Mouse (Mus musculus): ENCODE data around the gene Ooep. TPM values are rescaled to one million over a fixed set of nuclear protein-coding genes. Genes with fewer than 3 reads are reported as not detected.
"Not testable (repeated sequence)": the region's sequence is repeated elsewhere in the genome, so short reads cannot be mapped to it uniquely, and the experiment has no call there.

Gene Ooep
- polyA plus RNA-seq, 1 experiment = not detected

GRCm38 (mm10) chr9:78374885-78375389 is 3.6 kb downstream of the Ooep start:
- H3K4me1 ChIP-seq (ENCODE audit: control insufficient read depth, insufficient read depth, low read length) = no peaks in the 10 kb centered on the region; the same call in 1 of the 2 replicates
- H3K27ac ChIP-seq (ENCODE audit: control insufficient read depth, insufficient read depth, low read depth, low read length) = no peak overlapping the region
- no peak overlapping the region for H3K4me3 ChIP-seq (ENCODE audit: control insufficient read depth, low read depth, low read length)
- H3K27me3 ChIP-seq (ENCODE audit: control insufficient read depth, insufficient read depth, low read length) = no peaks in the 10 kb centered on the region
- no peaks in the 10 kb centered on the region for H3K36me3 ChIP-seq (ENCODE audit: control insufficient read depth, insufficient read depth, low read length)
- TF ChIP-seq POLR2A (IDR thresholded peaks at IDR 0.05; ENCODE audit: control insufficient read depth, low read depth, low read length) (no peak), CTCF (IDR thresholded peaks at IDR 0.05; ENCODE audit: control insufficient read depth, insufficient read depth, insufficient replicate concordance, low read depth, low read length) (no peak)

DNA sequence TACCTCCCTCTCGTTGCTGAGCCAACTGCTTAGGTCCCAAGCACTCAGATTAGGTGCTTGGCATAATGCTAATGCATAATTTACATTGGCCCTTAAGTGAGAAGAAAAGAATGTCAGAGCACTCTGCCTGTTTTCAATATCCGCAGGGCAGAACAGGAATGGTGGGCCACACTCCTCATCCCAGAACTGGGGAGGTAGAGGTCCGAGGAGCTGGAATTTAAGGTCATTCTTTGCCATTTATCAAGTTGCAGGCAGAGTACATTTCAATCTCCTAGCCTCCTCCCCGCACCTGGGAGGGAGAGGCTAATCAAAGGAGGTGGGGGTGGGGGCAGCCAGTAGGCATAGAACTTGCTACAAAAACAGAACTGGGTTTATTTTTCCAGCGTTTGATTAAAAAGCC is 4.1 kb downstream of the Ooep start:
- no peak overlapping the region for H3K27ac ChIP-seq (ENCODE audit: control insufficient read depth, insufficient read depth, low read depth, low read length)
- no peaks in the 10 kb centered on the region for H3K36me3 ChIP-seq (ENCODE audit: control insufficient read depth, insufficient read depth, low read length)
- no peaks in the 10 kb centered on the region; the same call in 1 of the 2 replicates for H3K4me1 ChIP-seq (ENCODE audit: control insufficient read depth, insufficient read depth, low read length)
- TF ChIP-seq CTCF (IDR thresholded peaks at IDR 0.05; ENCODE audit: control insufficient read depth, insufficient read depth, insufficient replicate concordance, low read depth, low read length) (no peak), POLR2A (IDR thresholded peaks at IDR 0.05; ENCODE audit: control insufficient read depth, low read depth, low read length) (no peak)
- H3K27me3 ChIP-seq (ENCODE audit: control insufficient read depth, insufficient read depth, low read length) = no peaks in the 10 kb centered on the region
- no peak overlapping the region for H3K4me3 ChIP-seq (ENCODE audit: control insufficient read depth, low read depth, low read length)

- H3K27ac ChIP-seq (ENCODE audit: control insufficient read depth, insufficient read depth, low read depth, low read length) = no peak overlapping the region
- TF ChIP-seq CTCF (IDR thresholded peaks at IDR 0.05; ENCODE audit: control insufficient read depth, insufficient read depth, insufficient replicate concordance, low read depth, low read length) (no peak), POLR2A (IDR thresholded peaks at IDR 0.05; ENCODE audit: control insufficient read depth, low read depth, low read length) (no peak)
- peaks cover 1% of the 10 kb centered on the region for H3K4me1 ChIP-seq (ENCODE audit: control insufficient read depth, insufficient read depth, low read length)
- no peak overlapping the region for H3K4me3 ChIP-seq (ENCODE audit: control insufficient read depth, low read depth, low read length)
- H3K36me3 ChIP-seq (ENCODE audit: control insufficient read depth, insufficient read depth, low read length) = no peaks in the 10 kb centered on the region
- H3K27me3 ChIP-seq (ENCODE audit: control insufficient read depth, insufficient read depth, low read length) = no peaks in the 10 kb centered on the region
Measured at GRCm38 (mm10) chr9:78372827-78373504, 5.6 kb downstream of the Ooep start.

GRCm38 (mm10) chr9:78371441-78371840 is 7.1 kb downstream of the Ooep start:
- Histone ChIP-seq H3K36me3 (ENCODE audit: control insufficient read depth, insufficient read depth, low read length) (no peaks in the 10 kb centered on the region), H3K27me3 (ENCODE audit: control insufficient read depth, insufficient read depth, low read length) (no peaks in the 10 kb centered on the region), H3K4me3 (ENCODE audit: control insufficient read depth, low read depth, low read length) (no peak overlapping the region), H3K4me1 (ENCODE audit: control insufficient read depth, insufficient read depth, low read length) (peaks cover 3% of the 10 kb centered on the region), H3K27ac (ENCODE audit: control insufficient read depth, insufficient read depth, low read depth, low read length) (no peak overlapping the region)
- TF ChIP-seq CTCF (IDR thresholded peaks at IDR 0.05; ENCODE audit: control insufficient read depth, insufficient read depth, insufficient replicate concordance, low read depth, low read length) (no peak), POLR2A (IDR thresholded peaks at IDR 0.05; ENCODE audit: control insufficient read depth, low read depth, low read length) (no peak)

- H3K27me3 ChIP-seq (ENCODE audit: control insufficient read depth, insufficient read depth, low read length) = no peaks in the 10 kb centered on the region
- H3K4me3 ChIP-seq (ENCODE audit: control insufficient read depth, low read depth, low read length) = no peak overlapping the region
- H3K36me3 ChIP-seq (ENCODE audit: control insufficient read depth, insufficient read depth, low read length) = no peaks in the 10 kb centered on the region
- no peak overlapping the region for H3K27ac ChIP-seq (ENCODE audit: control insufficient read depth, insufficient read depth, low read depth, low read length)
- no peak for TF ChIP-seq POLR2A (IDR thresholded peaks at IDR 0.05; ENCODE audit: control insufficient read depth, low read depth, low read length)
- no peak for TF ChIP-seq CTCF (IDR thresholded peaks at IDR 0.05; ENCODE audit: control insufficient read depth, insufficient read depth, insufficient replicate concordance, low read depth, low read length)
- peaks cover 3% of the 10 kb centered on the region for H3K4me1 ChIP-seq (ENCODE audit: control insufficient read depth, insufficient read depth, low read length)
Measured at GRCm38 (mm10) chr9:78369786-78370185, 8.7 kb downstream of the Ooep start.

GRCm38 (mm10) chr9:78369349-78369748 is 9.2 kb downstream of the Ooep start:
- Histone ChIP-seq H3K4me3 (ENCODE audit: control insufficient read depth, low read depth, low read length) (no peak overlapping the region), H3K27me3 (ENCODE audit: control insufficient read depth, insufficient read depth, low read length) (no peaks in the 10 kb centered on the region), H3K27ac (ENCODE audit: control insufficient read depth, insufficient read depth, low read depth, low read length) (no peak overlapping the region), H3K36me3 (ENCODE audit: control insufficient read depth, insufficient read depth, low read length) (no peaks in the 10 kb centered on the region), H3K4me1 (ENCODE audit: control insufficient read depth, insufficient read depth, low read length) (peaks cover 3% of the 10 kb centered on the region)
- TF ChIP-seq POLR2A (IDR thresholded peaks at IDR 0.05; ENCODE audit: control insufficient read depth, low read depth, low read length) (no peak), CTCF (IDR thresholded peaks at IDR 0.05; ENCODE audit: control insufficient read depth, insufficient read depth, insufficient replicate concordance, low read depth, low read length) (no peak)

- no peak overlapping the region for H3K27ac ChIP-seq (ENCODE audit: control insufficient read depth, insufficient read depth, low read depth, low read length)
Measured at GRCm38 (mm10) chr9:78368671-78369293, 9.7 kb downstream of the Ooep start.

GRCm38 (mm10) chr9:78367959-78368358 is 10.6 kb downstream of the Ooep start, which contains the start of gene Dppa5a:
Dppa5a (minus strand) TSS chr9:78368177.
- H3K27ac ChIP-seq (ENCODE audit: control insufficient read depth, insufficient read depth, low read depth, low read length); H3K4me1 ChIP-seq (ENCODE audit: control insufficient read depth, insufficient read depth, low read length); H3K27me3 ChIP-seq (ENCODE audit: control insufficient read depth, insufficient read depth, low read length); H3K36me3 ChIP-seq (ENCODE audit: control insufficient read depth, insufficient read depth, low read length): not testable (repeated sequence)
- peak within 1 kb of the TSS; percentile 50 for H3K4me3 ChIP-seq (ENCODE audit: control insufficient read depth, low read depth, low read length)

More at GRCm38 (mm10) chr9:78368671-78369293, 9.7 kb downstream of the Ooep start:
- H3K27me3 ChIP-seq (ENCODE audit: control insufficient read depth, insufficient read depth, low read length) = no peaks in the 10 kb centered on the region
- no peaks in the 10 kb centered on the region for H3K36me3 ChIP-seq (ENCODE audit: control insufficient read depth, insufficient read depth, low read length)
- no peak overlapping the region for H3K4me3 ChIP-seq (ENCODE audit: control insufficient read depth, low read depth, low read length)
- peaks cover 3% of the 10 kb centered on the region for H3K4me1 ChIP-seq (ENCODE audit: control insufficient read depth, insufficient read depth, low read length)
- no peak for TF ChIP-seq CTCF (IDR thresholded peaks at IDR 0.05; ENCODE audit: control insufficient read depth, insufficient read depth, insufficient replicate concordance, low read depth, low read length)
- no peak for TF ChIP-seq POLR2A (IDR thresholded peaks at IDR 0.05; ENCODE audit: control insufficient read depth, low read depth, low read length)
